Mouse (Mus musculus) left cerebral cortex, adult 2 months (tissue): ENCODE measurements around the gene Clba1. TPM values are rescaled to one million over a fixed set of nuclear protein-coding genes. Genes with fewer than 3 reads are reported as not detected.

Experiments
- DNase-seq, 2 experiments: peaks; one replicate each; pipeline ENCODE4 v3.0.0; 2021 to 2022; ENCODE audit warnings: low spot score in 2 of 2, mixed read lengths in 1 of 2; ENCODE audit errors: extremely low spot score in 1 of 2
- H3K27ac ChIP-seq: fragments of 200-600 bp; 2 replicates; pipeline ENCODE4 v1.8.1; 2022
- H3K4me3 ChIP-seq: fragments of 200-600 bp; 2 replicates; pipeline ENCODE4 v1.8.1; 2022
- CTCF ChIP-seq: fragments of 200-600 bp; IDR thresholded peaks from 2 replicates; pipeline ENCODE4 v1.8.1; 2022; ENCODE audit warnings: antibody characterized with exemption, mild to moderate bottlenecking, moderate library complexity
- intact Hi-C: fragments of 180-260 bp; cut with DNase I; formaldehyde crosslinking; loops from one replicate; pipeline ENCODE4 v1.15.1; 2025
- total RNA-seq, 2 experiments: library from RNA; stranded (reverse); gene quantifications; 2 replicates each; pipeline ENCODE4 v1.2.3; 2021

The Clba1 gene
- total RNA-seq, 2 experiments from 2014 or later = 15.7 to 18.6 TPM

DNA sequence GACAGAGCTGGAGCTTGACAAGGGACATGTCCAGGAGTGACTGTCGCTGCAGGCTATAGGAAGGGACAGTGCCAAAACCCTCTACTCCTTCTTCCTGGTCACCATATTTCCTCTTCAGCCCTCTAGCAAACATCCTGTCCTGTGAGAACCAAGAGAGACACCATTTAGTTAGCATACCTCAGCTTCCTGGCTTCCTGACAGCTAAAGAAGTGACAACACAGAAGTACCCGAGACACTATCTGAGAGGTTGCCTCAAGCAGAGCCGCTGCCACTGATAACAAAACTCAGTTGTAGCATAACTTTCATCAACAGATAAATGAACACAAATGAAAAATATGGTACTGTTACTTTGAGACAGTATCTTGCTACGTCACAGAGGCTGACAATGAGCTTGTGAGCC lies 13.2 kb downstream of the Clba1 start:
- intact Hi-C loops = no loop called here
- TF ChIP-seq CTCF = no peak
- Histone ChIP-seq H3K4me3 (no peak overlapping the region), H3K27ac (no peak overlapping the region)
- no peak for DNase-seq

- intact Hi-C loops = no loop called here
- H3K4me3 ChIP-seq = no peak overlapping the region
- no peak for TF ChIP-seq CTCF
- no peak for DNase-seq
- H3K27ac ChIP-seq = 0 out of 2 replicates have a peak overlapping the region, but pooled peaks have one; percentile 16
These were observed 13.9 kb downstream of the Clba1 start for GRCm38 (mm10) chr12:112822676-112823075.

DNA sequence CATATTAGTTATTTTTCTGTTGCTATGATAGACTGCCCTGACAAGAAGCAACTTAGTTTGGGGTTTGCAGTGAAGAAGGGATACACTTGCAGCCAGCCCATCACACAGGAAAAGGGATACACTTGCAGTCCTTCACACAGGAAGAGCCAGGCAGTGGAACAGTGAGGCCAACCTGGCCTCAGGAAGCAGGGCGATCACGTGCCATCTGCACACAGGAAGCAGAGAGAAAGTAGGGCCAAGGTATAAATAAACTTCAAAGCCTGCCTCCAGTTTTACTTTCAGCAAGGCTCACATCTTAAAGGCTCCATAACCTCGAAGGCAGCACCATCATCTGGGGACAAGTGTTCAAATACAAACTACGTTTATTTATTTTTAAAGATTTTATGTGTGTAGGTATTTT lies 14.5 kb downstream of the Clba1 start:
- Histone ChIP-seq H3K27ac (0 out of 2 replicates have a peak overlapping the region, but pooled peaks have one; percentile 3), H3K4me3 (no peak overlapping the region)
- intact Hi-C loops = no loop called here
- no peak for TF ChIP-seq CTCF
- no peak for DNase-seq

GRCm38 (mm10) chr12:112825901-112826300 lies 17.2 kb downstream of the Clba1 start:
- intact Hi-C loops = no loop called here
- no peak for TF ChIP-seq CTCF
- DNase-seq = no peak
- Histone ChIP-seq H3K27ac (peak overlapping the region; percentile 69), H3K4me3 (no peak overlapping the region)

DNA sequence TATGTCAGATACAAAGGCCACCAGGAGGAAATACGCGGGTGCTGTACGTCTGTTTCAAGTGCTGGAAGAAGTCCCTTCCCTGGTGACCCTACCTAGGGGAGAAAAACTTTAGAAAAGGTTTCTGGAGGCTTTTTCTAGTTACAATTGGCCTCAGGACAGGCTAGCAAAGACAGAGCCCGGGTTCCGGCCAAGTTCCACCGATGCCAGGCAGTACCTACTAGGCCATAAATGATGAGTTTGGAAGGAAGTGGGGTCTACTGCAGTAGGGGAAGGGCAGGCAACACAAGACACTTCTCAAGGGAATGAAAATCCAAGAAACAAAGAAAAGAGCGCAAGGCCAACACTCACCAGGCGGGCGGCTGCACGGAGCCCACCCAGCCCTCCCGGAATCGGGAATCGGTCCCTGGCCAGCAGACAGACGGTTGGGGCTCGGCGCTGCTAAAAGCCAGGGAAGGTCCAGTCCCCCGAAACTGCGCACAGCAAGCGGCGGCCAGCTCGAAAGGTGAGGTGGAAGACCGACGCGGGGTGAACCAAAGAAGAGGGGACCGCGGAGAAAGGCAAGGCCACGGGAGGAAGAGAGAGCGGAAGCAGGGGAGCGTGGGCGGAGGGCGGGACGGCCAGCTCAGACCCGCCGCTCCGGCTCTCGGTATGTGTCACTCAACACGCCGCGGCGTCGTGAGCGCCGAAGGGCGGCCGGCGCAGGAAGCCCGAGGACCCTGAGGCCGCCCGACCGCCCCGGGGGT lies 19.9 kb downstream of the Clba1 start:
- Histone ChIP-seq H3K27ac (peak overlapping the region; percentile 91), H3K4me3 (peak overlapping the region; percentile 93)
- intact Hi-C loops = loop anchor here (2.0 kb wide), 2 partner anchors 20 to 100 kb away; partner anchors contain the start of genes Clba1 and Jag2
- no peak for DNase-seq
- no peak for TF ChIP-seq CTCF

DNA sequence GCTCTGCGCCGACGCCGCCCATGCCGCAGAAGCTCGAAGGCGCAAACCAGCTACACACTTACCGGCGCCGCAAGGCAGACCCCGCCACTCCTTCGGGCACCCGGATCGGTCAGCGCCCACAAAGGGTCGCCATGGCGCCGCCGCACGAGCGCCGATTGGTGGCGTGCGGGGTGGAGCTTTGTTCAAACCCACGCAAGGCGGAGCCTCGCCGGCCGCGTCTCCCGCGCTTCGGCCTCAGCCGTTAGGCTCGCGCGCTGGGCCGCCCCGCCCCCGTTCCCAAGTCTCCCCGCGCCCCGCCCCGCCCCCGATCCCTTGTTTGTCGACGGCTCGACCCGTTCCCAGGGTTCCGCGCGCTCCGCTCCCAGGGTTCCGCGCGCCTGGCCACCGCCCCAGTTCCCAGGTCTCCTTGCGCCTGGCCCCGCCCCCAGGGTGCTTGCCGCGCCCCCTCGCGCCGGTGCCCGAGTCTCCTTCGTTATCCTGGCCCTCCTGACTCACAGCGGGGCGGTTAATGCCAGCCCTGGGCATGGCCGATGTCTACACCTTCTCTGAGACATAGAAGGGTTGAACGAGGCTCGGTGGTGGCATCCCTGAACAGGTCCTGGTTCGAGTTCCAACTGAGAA lies 20.6 kb downstream of the Clba1 start, which contains the start of gene Cdca4:
Gene Cdca4, minus strand, starts transcription at position 180 of the 621 bp plus-strand sequence.
- intact Hi-C loops = loop anchor here (2.0 kb wide), 2 partner anchors 21 to 99 kb away; partner anchors contain the start of genes Clba1 and Jag2
- peak; percentile 99 for DNase-seq
- no peak; the same call in 1 of the 2 replicates for TF ChIP-seq CTCF
- Histone ChIP-seq H3K27ac (peak within 1 kb of the TSS; percentile 91), H3K4me3 (peak within 1 kb of the TSS; percentile 93)

- no peak for TF ChIP-seq CTCF
- peak overlapping the region; percentile 93 for H3K4me3 ChIP-seq
These were observed 21.4 kb downstream of the Clba1 start for GRCm38 (mm10) chr12:112830141-112830540.

DNA sequence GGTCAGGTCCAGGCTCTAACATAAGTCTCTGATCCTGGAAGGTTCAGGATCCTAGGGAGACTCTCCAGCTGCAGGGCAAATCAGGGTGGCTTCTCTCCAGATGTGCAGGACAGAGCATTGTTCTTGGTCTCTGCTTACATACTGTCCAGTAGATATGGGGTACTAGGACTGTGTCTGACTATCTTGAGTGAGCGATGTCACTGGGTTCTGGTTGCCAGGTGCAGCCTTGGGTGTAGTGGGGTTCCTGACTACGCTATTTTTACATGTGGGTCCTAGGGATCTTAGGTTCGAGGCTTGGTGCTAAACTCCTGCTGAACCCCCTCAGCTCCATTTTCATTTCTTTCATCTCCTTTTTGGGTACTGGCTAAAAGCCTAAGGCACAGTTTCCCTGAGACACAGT lies 21.8 kb downstream of the Clba1 start:
- no peak for DNase-seq
- Histone ChIP-seq H3K27ac (no peak overlapping the region), H3K4me3 (peak overlapping the region; percentile 93)
- TF ChIP-seq CTCF = no peak
- intact Hi-C loops = no loop called here

More at GRCm38 (mm10) chr12:112830141-112830540, 21.4 kb downstream of the Clba1 start:
- DNase-seq = no peak
- intact Hi-C loops = no loop called here
- peak overlapping the region; percentile 53 for H3K27ac ChIP-seq

GRCm38 (mm10) chr12:112832411-112832810 lies 23.7 kb downstream of the Clba1 start:
- intact Hi-C loops = no loop called here
- DNase-seq = no peak
- TF ChIP-seq CTCF = no peak
- no peak overlapping the region for H3K4me3 ChIP-seq
- H3K27ac ChIP-seq = no peak overlapping the region

- H3K4me3 ChIP-seq = no peak overlapping the region
- intact Hi-C loops = no loop called here
- no peak overlapping the region for H3K27ac ChIP-seq
- DNase-seq = no peak
- TF ChIP-seq CTCF = no peak
These were observed 24.8 kb downstream of the Clba1 start for GRCm38 (mm10) chr12:112833527-112833926.

DNA sequence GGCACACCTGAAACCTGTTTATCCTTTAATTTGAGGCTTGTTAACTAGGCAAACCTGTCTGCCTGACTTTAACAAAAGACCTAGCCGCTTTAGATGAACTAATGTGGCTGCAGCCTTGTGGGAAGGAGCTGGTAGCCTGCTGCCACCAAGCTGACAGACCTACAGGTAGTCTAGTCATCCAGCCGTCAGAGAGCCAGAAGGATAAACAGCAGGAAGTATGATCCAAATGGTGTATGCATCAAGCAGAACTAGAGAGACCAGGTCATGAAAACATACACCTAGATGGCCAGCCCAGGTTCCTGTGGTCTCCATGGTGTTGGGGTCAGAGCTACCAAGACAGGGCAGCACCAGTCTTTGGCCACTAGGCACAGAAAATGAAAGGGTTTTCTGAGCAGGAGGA lies 26.3 kb downstream of the Clba1 start:
- no peak for TF ChIP-seq CTCF
- Histone ChIP-seq H3K4me3 (no peak overlapping the region), H3K27ac (no peak overlapping the region)
- no peak for DNase-seq
- intact Hi-C loops = no loop called here
